Mouse (Mus musculus): ENCODE measurements around the gene Elavl1. TPM values are rescaled to one million over a fixed set of nuclear protein-coding genes. Genes with fewer than 3 reads are reported as not detected.
"Not testable (repeated sequence)": the region's sequence is repeated elsewhere in the genome, so short reads cannot be mapped to it uniquely, and the experiment has no call there.

Elavl1 gene
- polyA plus RNA-seq, 1 experiment = 37.3 TPM

GRCm38 (mm10) chr8:4256911-4257310 lies 68.3 kb downstream of the Elavl1 start:
- Histone ChIP-seq H3K4me1 (ENCODE audit: control insufficient read depth, insufficient read depth, low read length) (peaks cover 12% of the 10 kb centered on the region), H3K27ac (ENCODE audit: insufficient read depth, low read length) (no peak overlapping the region), H3K27me3 (ENCODE audit: control insufficient read depth, insufficient read depth, low read length) (no peaks in the 10 kb centered on the region), H3K4me3 (replicated peaks; ENCODE audit: insufficient read depth, low read depth, low read length) (no peak overlapping the region)
- WGBS = 18% methylated on average over 4 of the region's 4 CpGs
- DNase-seq = no peak
- TF ChIP-seq POLR2A (IDR thresholded peaks at IDR 0.05; ENCODE audit: borderline replicate concordance, insufficient read depth, low read length) = no peak
- no peak for TF ChIP-seq CTCF (IDR thresholded peaks at IDR 0.05; ENCODE audit: borderline replicate concordance, insufficient read depth, low read depth, low read length)

GRCm38 (mm10) chr8:4255471-4255870 lies 69.7 kb downstream of the Elavl1 start:
- not testable (repeated sequence) for H3K27me3 ChIP-seq (ENCODE audit: control insufficient read depth, insufficient read depth, low read length); H3K27ac ChIP-seq (ENCODE audit: insufficient read depth, low read length); H3K4me3 ChIP-seq (replicated peaks; ENCODE audit: insufficient read depth, low read depth, low read length); DNase-seq
- 73% methylated on average over 7 of the region's 7 CpGs for WGBS
- peaks cover 12% of the 10 kb centered on the region for H3K4me1 ChIP-seq (ENCODE audit: control insufficient read depth, insufficient read depth, low read length)

GRCm38 (mm10) chr8:4254001-4254400 lies 71.2 kb downstream of the Elavl1 start:
- no peak overlapping the region for H3K4me3 ChIP-seq (replicated peaks; ENCODE audit: insufficient read depth, low read depth, low read length)
- 21% methylated on average over 6 of the region's 6 CpGs for WGBS
- TF ChIP-seq POLR2A (IDR thresholded peaks at IDR 0.05; ENCODE audit: borderline replicate concordance, insufficient read depth, low read length) (no peak), CTCF (IDR thresholded peaks at IDR 0.05; ENCODE audit: borderline replicate concordance, insufficient read depth, low read depth, low read length) (peak; percentile 62)
- DNase-seq = peak; percentile 76 to 82
- H3K27me3 ChIP-seq (ENCODE audit: control insufficient read depth, insufficient read depth, low read length) = no peaks in the 10 kb centered on the region
- no peak overlapping the region for H3K27ac ChIP-seq (ENCODE audit: insufficient read depth, low read length)
- H3K4me1 ChIP-seq (ENCODE audit: control insufficient read depth, insufficient read depth, low read length) = peaks cover 16% of the 10 kb centered on the region

- DNase-seq = peak; percentile 91 to 94
- WGBS = under 1% methylated on average over 69 of the region's 69 CpGs
- Histone ChIP-seq H3K4me1 (ENCODE audit: control insufficient read depth, insufficient read depth, low read length) (peaks cover 11% of the 10 kb centered on the region), H3K27me3 (ENCODE audit: control insufficient read depth, insufficient read depth, low read length) (no peaks in the 10 kb centered on the region), H3K27ac (ENCODE audit: insufficient read depth, low read length) (peak within 1 kb of the TSS; percentile 47; the same call in 1 of the 2 replicates), H3K4me3 (replicated peaks; ENCODE audit: insufficient read depth, low read depth, low read length) (peak within 1 kb of the TSS; percentile 88)
- TF ChIP-seq POLR2A (IDR thresholded peaks at IDR 0.05; ENCODE audit: borderline replicate concordance, insufficient read depth, low read length) (peak; percentile 53; the same call in 1 of the 2 replicates), CTCF (IDR thresholded peaks at IDR 0.05; ENCODE audit: borderline replicate concordance, insufficient read depth, low read depth, low read length) (no peak)
Observed at GRCm38 (mm10) chr8:4252934-4253841, 72.0 kb downstream of the Elavl1 start, which contains the start of gene Snapc2. Snapc2 (plus strand) TSS chr8:4253080.

GRCm38 (mm10) chr8:4252116-4252760 lies 73.0 kb downstream of the Elavl1 start:
- WGBS = 42% methylated on average over 8 of the region's 8 CpGs
- Histone ChIP-seq H3K4me3 (replicated peaks; ENCODE audit: insufficient read depth, low read depth, low read length) (peak overlapping the region; percentile 88), H3K27ac (ENCODE audit: insufficient read depth, low read length) (peak overlapping the region; percentile 47; the same call in 1 of the 2 replicates), H3K27me3 (ENCODE audit: control insufficient read depth, insufficient read depth, low read length) (no peaks in the 10 kb centered on the region), H3K4me1 (ENCODE audit: control insufficient read depth, insufficient read depth, low read length) (peaks cover 11% of the 10 kb centered on the region)
- TF ChIP-seq CTCF (IDR thresholded peaks at IDR 0.05; ENCODE audit: borderline replicate concordance, insufficient read depth, low read depth, low read length) = no peak
- TF ChIP-seq POLR2A (IDR thresholded peaks at IDR 0.05; ENCODE audit: borderline replicate concordance, insufficient read depth, low read length) = no peak
- no peak for DNase-seq

DNA sequence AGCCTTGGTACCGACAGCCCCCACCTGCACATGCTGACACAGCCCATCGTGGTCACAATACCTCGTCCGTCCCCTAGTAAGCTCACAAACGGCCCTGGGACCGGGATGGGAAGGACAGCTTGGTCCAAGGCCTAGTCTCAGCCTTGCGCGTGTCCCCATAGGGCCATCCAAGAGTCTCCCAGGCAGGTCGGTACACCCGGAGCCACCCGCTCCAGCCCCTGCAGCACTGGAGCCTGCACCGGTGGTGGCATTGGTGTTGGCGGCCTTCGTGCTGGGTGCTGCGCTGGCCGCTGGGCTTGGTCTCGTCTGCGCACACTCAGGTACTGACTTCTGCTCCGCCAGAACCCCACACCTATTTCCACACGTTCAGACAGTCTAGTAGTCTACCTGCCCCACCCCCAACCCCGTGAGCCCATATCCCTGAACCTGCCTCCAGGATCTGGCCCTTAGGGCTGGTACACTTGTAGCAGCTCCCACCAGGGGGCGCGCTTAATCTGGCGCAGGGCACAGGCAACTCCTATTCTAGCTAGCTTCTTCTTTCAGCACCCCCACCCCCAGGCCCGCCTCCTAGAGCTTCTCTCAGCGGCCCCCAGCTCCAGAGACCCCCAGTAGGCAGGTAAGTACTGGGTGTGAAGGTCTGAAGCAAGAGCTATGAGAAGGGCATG lies 74.8 kb downstream of the Elavl1 start:
- Histone ChIP-seq H3K4me1 (ENCODE audit: control insufficient read depth, insufficient read depth, low read length) (peaks cover 11% of the 10 kb centered on the region), H3K4me3 (replicated peaks; ENCODE audit: insufficient read depth, low read depth, low read length) (no peak overlapping the region), H3K27ac (ENCODE audit: insufficient read depth, low read length) (no peak overlapping the region), H3K27me3 (ENCODE audit: control insufficient read depth, insufficient read depth, low read length) (no peaks in the 10 kb centered on the region)
- 37% methylated on average over 26 of the region's 26 CpGs for WGBS
- peak; percentile 75 to 79 for DNase-seq
- TF ChIP-seq CTCF (IDR thresholded peaks at IDR 0.05; ENCODE audit: borderline replicate concordance, insufficient read depth, low read depth, low read length) (peak; percentile 80), POLR2A (IDR thresholded peaks at IDR 0.05; ENCODE audit: borderline replicate concordance, insufficient read depth, low read length) (no peak)

DNA sequence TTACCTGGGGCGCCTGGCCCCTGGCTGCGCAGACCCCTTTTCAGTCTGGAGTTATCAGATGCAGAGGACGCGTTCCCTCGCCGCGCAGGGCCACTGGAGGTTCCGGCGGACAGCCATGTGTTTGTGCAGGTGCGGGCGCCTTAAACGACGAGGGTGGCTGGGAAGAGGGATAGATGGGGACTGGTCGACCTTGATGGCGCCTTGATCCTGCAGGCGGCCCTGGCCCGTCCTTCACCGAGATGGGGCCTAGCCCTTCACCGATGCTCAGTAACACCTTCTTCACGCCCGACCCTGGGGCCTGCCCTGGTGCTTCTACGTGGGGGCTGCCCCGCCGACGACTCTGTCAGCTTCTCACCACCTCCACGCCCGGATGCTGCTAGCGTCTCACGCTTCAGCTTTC lies 76.0 kb downstream of the Elavl1 start:
- WGBS = 38% methylated on average over 29 of the region's 29 CpGs
- Histone ChIP-seq H3K4me3 (replicated peaks; ENCODE audit: insufficient read depth, low read depth, low read length) (no peak overlapping the region), H3K27me3 (ENCODE audit: control insufficient read depth, insufficient read depth, low read length) (no peaks in the 10 kb centered on the region), H3K27ac (ENCODE audit: insufficient read depth, low read length) (no peak overlapping the region), H3K4me1 (ENCODE audit: control insufficient read depth, insufficient read depth, low read length) (peaks cover 10% of the 10 kb centered on the region)
- no peak for DNase-seq
- TF ChIP-seq POLR2A (IDR thresholded peaks at IDR 0.05; ENCODE audit: borderline replicate concordance, insufficient read depth, low read length) (no peak), CTCF (IDR thresholded peaks at IDR 0.05; ENCODE audit: borderline replicate concordance, insufficient read depth, low read depth, low read length) (no peak)
